Mouse (Mus musculus) erythroblast, embryonic 14.5 days (primary cell): Measurements from ENCODE around the gene Slc35b3.

Experiments used
- GATA1 ChIP-seq: IDR thresholded peaks from 2 replicates; pipeline ENCODE4 v1.6.1; 2012; ENCODE audit warnings: low read length, inconsistent platforms, mixed read lengths
- TAL1 ChIP-seq: IDR thresholded peaks from 3 replicates; pipeline ENCODE4 v1.6.1; 2012; ENCODE audit warnings: low read length, inconsistent platforms, mixed read lengths

- no peak for TF ChIP-seq GATA1
- no peak for TF ChIP-seq TAL1
These were observed 16.3 kb upstream of the Slc35b3 start for GRCm38 (mm10) chr13:38976978-38977377.
